Mouse (Mus musculus): ENCODE data around the gene Gm14295. TPM values are rescaled to one million over a fixed set of nuclear protein-coding genes. Genes with fewer than 3 reads are reported as not detected.
"Not testable (repeated sequence)": the region's sequence is repeated elsewhere in the genome, so short reads cannot be mapped to it uniquely, and the experiment has no call there.

Gene Gm14295
- 13.4 and 22.6 TPM in 2 replicates for polyA plus RNA-seq (2014; fragmentation: Nextera tagmentation; extraction: Ambion mirVana)

DNA sequence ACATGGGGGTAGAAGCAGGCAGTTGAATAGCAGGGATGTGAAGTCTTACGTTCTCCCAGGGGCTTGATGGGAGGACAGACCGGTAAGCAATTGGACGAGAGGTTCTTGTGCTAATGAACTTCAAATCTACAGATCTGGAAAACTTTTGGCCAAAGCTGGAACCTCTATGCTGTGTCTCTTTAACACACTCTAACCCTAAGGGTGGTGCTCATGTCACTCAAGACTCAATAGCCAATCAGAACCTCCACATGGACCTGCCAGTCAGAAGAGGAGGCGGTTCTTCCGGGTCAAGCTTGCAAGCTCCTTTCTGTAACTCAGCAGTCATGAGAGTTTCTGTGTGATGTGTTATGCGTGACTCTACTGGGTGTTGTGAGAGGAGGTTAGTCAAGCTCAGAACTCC lies at the start of gene Gm14295:
TSS of gene Gm14295 (plus strand) at position 301 of the 400 bp plus-strand sequence.
- not testable (repeated sequence) for H3K9me3 ChIP-seq (ENCODE audit: control insufficient read depth, low read length); ATAC-seq (ENCODE audit: low FRiP score, low TSS enrichment); H3K36me3 ChIP-seq (ENCODE audit: control insufficient read depth, insufficient read depth, low read length); H3K4me1 ChIP-seq (ENCODE audit: control insufficient read depth, insufficient read depth, low read length); H3K27me3 ChIP-seq (ENCODE audit: control insufficient read depth, insufficient read depth, low read length); H3K4me2 ChIP-seq (replicated peaks; ENCODE audit: low read depth, low read length); H3K9ac ChIP-seq (ENCODE audit: low read depth, low read length); H3K27ac ChIP-seq (ENCODE audit: low read depth, low read length)
- H3K4me3 ChIP-seq (ENCODE audit: low read length), result peak within 1 kb of the TSS; percentile 36
- WGBS, result no CpG with 5 or more reads among the region's 6 CpGs

DNA sequence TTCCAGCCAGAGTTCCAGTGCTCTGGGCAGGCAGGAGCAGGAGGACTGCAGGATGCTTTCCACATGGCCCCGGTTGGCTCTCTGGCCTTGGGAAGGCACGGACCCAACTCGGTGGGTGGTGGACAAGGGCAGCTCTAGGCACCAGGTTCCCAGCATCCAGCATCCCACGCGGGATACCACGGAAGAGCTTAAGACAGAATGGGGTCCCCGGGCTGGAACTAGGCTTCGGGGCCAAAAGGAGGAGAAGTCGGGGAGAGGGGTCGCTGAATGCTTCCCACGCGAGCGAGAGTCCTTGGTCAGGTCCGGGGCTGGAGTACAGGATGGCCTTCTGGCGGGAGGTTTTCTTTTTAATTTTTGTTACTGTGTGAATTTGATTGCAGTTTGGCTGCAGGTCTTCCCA lies 373 bp downstream of the Gm14295 start:
- WGBS, result 19% methylated on average over 14 of the region's 15 CpGs
- not testable (repeated sequence) for ATAC-seq (ENCODE audit: low FRiP score, low TSS enrichment)

DNA sequence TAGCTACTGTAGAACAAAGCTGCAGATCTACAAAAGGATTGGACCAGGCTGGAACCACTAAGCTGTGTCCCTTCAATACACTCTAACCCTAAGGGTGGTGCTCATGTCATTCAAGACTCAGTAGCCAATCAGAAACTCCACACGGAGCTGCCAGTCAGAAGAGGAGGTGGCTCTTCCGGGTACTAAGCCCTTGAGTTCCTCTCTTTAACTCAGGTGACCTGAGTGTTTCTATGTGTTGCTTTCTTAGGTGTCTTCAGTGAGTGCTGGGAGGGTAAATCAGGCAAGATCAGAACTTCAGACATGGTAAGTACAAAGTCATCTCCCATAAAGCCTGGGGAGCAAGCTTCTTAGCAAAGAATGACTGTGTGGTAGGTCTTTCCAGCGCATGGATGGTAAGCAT lies 32.4 kb downstream of the Gm14295 start, which contains the start of gene Gm14408:
TSS of gene Gm14408 (plus strand) at position 301 of the 400 bp plus-strand sequence.
- not testable (repeated sequence) for H3K4me3 ChIP-seq (ENCODE audit: low read length); H3K27ac ChIP-seq (ENCODE audit: low read depth, low read length); ATAC-seq (ENCODE audit: low FRiP score, low TSS enrichment); H3K9ac ChIP-seq (ENCODE audit: low read depth, low read length); H3K27me3 ChIP-seq (ENCODE audit: control insufficient read depth, insufficient read depth, low read length); H3K36me3 ChIP-seq (ENCODE audit: control insufficient read depth, insufficient read depth, low read length); H3K4me2 ChIP-seq (replicated peaks; ENCODE audit: low read depth, low read length); H3K4me1 ChIP-seq (ENCODE audit: control insufficient read depth, insufficient read depth, low read length); H3K9me3 ChIP-seq (ENCODE audit: control insufficient read depth, low read length)
- 94% methylated on average over 1 of the region's 3 CpGs for WGBS

More for the DNA sequence above, 373 bp downstream of the Gm14295 start:
- not testable (repeated sequence) for H3K4me2 ChIP-seq (replicated peaks; ENCODE audit: low read depth, low read length); H3K4me1 ChIP-seq (ENCODE audit: control insufficient read depth, insufficient read depth, low read length); H3K9me3 ChIP-seq (ENCODE audit: control insufficient read depth, low read length); H3K36me3 ChIP-seq (ENCODE audit: control insufficient read depth, insufficient read depth, low read length); H3K27me3 ChIP-seq (ENCODE audit: control insufficient read depth, insufficient read depth, low read length); H3K9ac ChIP-seq (ENCODE audit: low read depth, low read length); H3K27ac ChIP-seq (ENCODE audit: low read depth, low read length)
- H3K4me3 ChIP-seq (ENCODE audit: low read length), result peak overlapping the region; percentile 36

Other genes with a start within 250 kb of the Gm14295 start
- gene Gm14308, start 162.3 kb upstream of the Gm14295 start, polyA plus RNA-seq (2014; fragmentation: Nextera tagmentation; extraction: Ambion mirVana), result 11.5 and 26.2 TPM in 2 replicates
- 9.0 and 11.3 TPM in 2 replicates for gene Zfp973, start 128.1 kb upstream of the Gm14295 start, polyA plus RNA-seq (2014; fragmentation: Nextera tagmentation; extraction: Ambion mirVana)
- gene Gm14305, start 90.3 kb upstream of the Gm14295 start, polyA plus RNA-seq (2014; fragmentation: Nextera tagmentation; extraction: Ambion mirVana), result 32.1 and 37.0 TPM in 2 replicates
- not detected in 2 replicates for gene Gm14408, start 32.5 kb downstream of the Gm14295 start, polyA plus RNA-seq (2014; fragmentation: Nextera tagmentation; extraction: Ambion mirVana)
- 6.1 and 11.2 TPM in 2 replicates for gene Gm14296, start 129.2 kb downstream of the Gm14295 start, polyA plus RNA-seq (2014; fragmentation: Nextera tagmentation; extraction: Ambion mirVana)
- 13.5 and 14.3 TPM in 2 replicates for gene Gm14419, start 202.3 kb downstream of the Gm14295 start, polyA plus RNA-seq (2014; fragmentation: Nextera tagmentation; extraction: Ambion mirVana)